Mouse (Mus musculus) erythroblast, embryonic 14.5 days (primary cell): ENCODE measurements around the gene B4galt5.

Experiments used
- GATA1 ChIP-seq: IDR thresholded peaks from 2 replicates; pipeline ENCODE4 v1.6.1; 2012; ENCODE audit warnings: low read length, inconsistent platforms, mixed read lengths
- TAL1 ChIP-seq: IDR thresholded peaks from 3 replicates; pipeline ENCODE4 v1.6.1; 2012; ENCODE audit warnings: low read length, inconsistent platforms, mixed read lengths

- TF ChIP-seq GATA1 = no peak
- TF ChIP-seq TAL1 = no peak
These were observed 9.5 kb upstream of the B4galt5 start for GRCm38 (mm10) chr2:167358499-167358898.
